ENCODE assay signal across 10 mouse cellular contexts in the genomic region with DNA sequence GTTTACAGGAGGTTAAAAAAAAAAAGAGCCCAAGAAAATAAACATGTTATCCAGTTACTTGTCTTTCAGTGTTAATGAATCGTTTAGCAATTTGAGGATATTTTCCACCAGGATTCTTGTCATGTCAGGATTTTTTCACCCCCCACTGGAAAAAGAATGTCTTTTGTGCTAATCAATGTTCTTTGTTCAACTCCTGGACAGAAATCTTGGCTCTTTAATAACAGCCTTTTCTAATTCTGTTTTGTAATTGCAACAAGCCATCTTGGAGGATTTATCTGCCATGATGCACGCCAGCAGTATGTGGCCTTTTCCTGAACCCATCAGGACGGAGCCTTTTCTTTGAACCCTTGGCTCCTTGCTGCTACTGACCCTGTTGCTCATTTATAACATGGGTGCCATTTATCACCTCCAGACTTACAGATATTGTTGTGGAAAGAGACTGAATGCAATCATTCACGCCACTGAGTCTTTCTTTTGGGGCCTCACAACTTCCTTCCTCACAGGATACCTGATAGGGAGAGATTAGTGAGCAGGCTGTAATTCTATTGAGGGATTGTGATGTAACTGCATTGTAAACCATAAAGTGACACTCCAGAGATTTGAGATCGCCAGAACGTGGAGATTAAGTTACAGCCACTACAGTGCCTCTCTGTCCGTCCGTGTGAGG.
DNase-seq lines count a peak whose midpoint lies in the region; ATAC-seq lines count a peak whose summit lies in the region.
"Had no signal": no experiment of that assay in that cellular context is flagged by ENCODE, and none has a peak within 500 bp of the region (broad histone marks: within the 10 kb centered on the region; RNA-seq: fewer than 3 reads in every experiment).

No protein-coding gene starts in this region.

- H3K9ac ChIP-seq in embryonic facial prominence, embryonic 11.5 days (replicated peaks; ENCODE audit: low read length) = no peak overlapping the region
- H3K9ac ChIP-seq: embryonic facial prominence, embryonic 15.5 days had no signal

- DNase-seq in heart, adult 8-10 months (ENCODE audit: low spot score) = peak; percentile 16
- DNase-seq in heart, postnatal 36 days = no peak
- DNase-seq in embryonic facial prominence, embryonic 11.5 days (ENCODE audit: low spot score) = peak; percentile 40
- peak; percentile 68 for DNase-seq in kidney, adult 9 months
- DNase-seq in lung, postnatal 4 days = peak; percentile 12 to 21
- no peak for DNase-seq in thymus, postnatal 25 days
- no peak for DNase-seq in gastrocnemius, adult 18-20 months (ENCODE audit: low spot score)
- no peak for DNase-seq in right cerebral cortex, postnatal 36 days (ENCODE audit: low spot score in 2 of 2)

- H3K27ac ChIP-seq in embryonic facial prominence, embryonic 11.5 days (replicated peaks; ENCODE audit: low read depth, low read length) = no peak overlapping the region
- H3K27ac ChIP-seq: embryonic facial prominence, embryonic 15.5 days; macrophage had no signal

- no peak overlapping the region for H3K4me2 ChIP-seq in embryonic facial prominence, embryonic 11.5 days (ENCODE audit: low read depth, low read length)
- H3K4me2 ChIP-seq: embryonic facial prominence, embryonic 15.5 days had no signal

- intact Hi-C loops in heart, postnatal 36 days (cut with DNase I) = no loop called here

- no peak for ATAC-seq in embryonic facial prominence, embryonic 11.5 days (replicated peaks; ENCODE audit: insufficient number of reproducible peaks, low FRiP score, low TSS enrichment, low read depth)

- H3K4me1 ChIP-seq in embryonic facial prominence, embryonic 11.5 days (ENCODE audit: control insufficient read depth, insufficient read depth, low read length) = no peaks in the 10 kb centered on the region
- H3K4me1 ChIP-seq: embryonic facial prominence, embryonic 15.5 days had no signal

- 15% methylated on average over 8 of the region's 8 CpGs for WGBS in embryonic facial prominence, embryonic 11.5 days

- H3K9me3 ChIP-seq in embryonic facial prominence, embryonic 11.5 days (replicated peaks; ENCODE audit: control insufficient read depth, low read length) = no peaks in the 10 kb centered on the region
- H3K9me3 ChIP-seq: embryonic facial prominence, embryonic 15.5 days had no signal

- no peak overlapping the region for H3K4me3 ChIP-seq in embryonic facial prominence, embryonic 11.5 days (ENCODE audit: low read depth, low read length)
- H3K4me3 ChIP-seq: embryonic facial prominence, embryonic 15.5 days had no signal

- H3K36me3 ChIP-seq in embryonic facial prominence, embryonic 11.5 days (replicated peaks; ENCODE audit: control insufficient read depth, insufficient read depth, low read depth, low read length) = no peaks in the 10 kb centered on the region
- H3K36me3 ChIP-seq: embryonic facial prominence, embryonic 15.5 days had no signal

- no peaks in the 10 kb centered on the region for H3K27me3 ChIP-seq in embryonic facial prominence, embryonic 11.5 days (ENCODE audit: control insufficient read depth, insufficient read depth, low read length)
- H3K27me3 ChIP-seq: embryonic facial prominence, embryonic 15.5 days had no signal

Comparison
In these comparisons a context has a peak if more than half of its experiments do, and no peak if none do; other contexts are left out.
1. DNase-seq: peak in heart, adult 8-10 months (single experiment), embryonic facial prominence, embryonic 11.5 days (single experiment), kidney, adult 9 months (single experiment) and lung, postnatal 4 days (2 of 2); none in heart, postnatal 36 days (0 of 2), thymus, postnatal 25 days (single experiment), gastrocnemius, adult 18-20 months (single experiment) and right cerebral cortex, postnatal 36 days (0 of 2).